Mouse (Mus musculus): ENCODE data around the gene Gm26602. TPM values are rescaled to one million over a fixed set of nuclear protein-coding genes. Genes with fewer than 3 reads are reported as not detected.

Gene Gm26602
- polyA plus RNA-seq, 2 experiments, result not detected

DNA sequence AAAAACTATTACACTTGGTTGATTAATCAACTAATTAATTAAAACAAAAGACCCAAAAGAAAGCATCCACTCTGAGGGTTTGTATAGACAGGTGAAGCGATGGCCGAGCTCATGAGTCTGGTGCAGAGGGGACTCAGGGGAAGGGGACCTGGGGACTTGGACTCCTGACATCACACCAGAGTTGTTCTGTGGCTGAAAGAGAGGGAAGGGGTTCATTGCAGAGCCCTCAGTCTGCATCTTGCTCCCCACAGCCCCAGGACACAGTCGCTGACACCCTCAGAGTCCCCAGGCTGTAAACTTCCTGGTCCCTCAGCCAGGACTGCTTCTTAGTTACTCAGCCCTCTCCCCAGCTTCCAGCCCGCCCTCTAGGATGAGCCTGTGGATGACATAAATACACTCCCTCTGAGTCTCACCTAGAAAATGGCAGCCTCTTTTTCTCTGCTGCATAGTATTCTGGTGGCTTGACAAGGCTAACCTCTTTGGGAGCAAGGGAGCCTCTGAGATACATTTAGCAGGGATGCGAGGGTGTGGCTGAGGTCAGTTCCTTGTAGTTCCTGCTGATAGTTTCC, 7.0 kb downstream of the Gm26602 start:
- TF ChIP-seq POLR2A (IDR thresholded peaks at IDR 0.05; ENCODE audit: borderline replicate concordance, extremely low read depth, insufficient read depth, insufficient read length), result no peak
- H3K4me2 ChIP-seq (replicated peaks; ENCODE audit: low read depth, low read length, severe bottlenecking), result peak overlapping the region; percentile 90
- ATAC-seq (ENCODE audit: low FRiP score, low read depth) (no peak), DNase-seq (ENCODE audit: low spot score) (no peak)
- peaks cover 9% of the 10 kb centered on the region; the same call in 1 of the 2 replicates for H3K36me3 ChIP-seq (ENCODE audit: control insufficient read depth, insufficient read depth, low read length)
- peaks cover 53% of the 10 kb centered on the region for H3K27me3 ChIP-seq (ENCODE audit: control insufficient read depth, insufficient read depth, low read length)
- no peak overlapping the region for H3K9ac ChIP-seq (ENCODE audit: low read depth, low read length, severe bottlenecking)
- H3K4me3 ChIP-seq (replicated peaks; ENCODE audit: low read length), result peak overlapping the region; percentile 71
- no peaks in the 10 kb centered on the region for H3K9me3 ChIP-seq (ENCODE audit: control insufficient read depth, low read length)
- no peak overlapping the region for H3K27ac ChIP-seq (replicated peaks; ENCODE audit: low read depth, low read length)
- H3K4me1 ChIP-seq (ENCODE audit: control insufficient read depth, insufficient read depth, low read length), result peaks cover 19% of the 10 kb centered on the region
- WGBS, result 64% methylated on average over 5 of the region's 5 CpGs

DNA sequence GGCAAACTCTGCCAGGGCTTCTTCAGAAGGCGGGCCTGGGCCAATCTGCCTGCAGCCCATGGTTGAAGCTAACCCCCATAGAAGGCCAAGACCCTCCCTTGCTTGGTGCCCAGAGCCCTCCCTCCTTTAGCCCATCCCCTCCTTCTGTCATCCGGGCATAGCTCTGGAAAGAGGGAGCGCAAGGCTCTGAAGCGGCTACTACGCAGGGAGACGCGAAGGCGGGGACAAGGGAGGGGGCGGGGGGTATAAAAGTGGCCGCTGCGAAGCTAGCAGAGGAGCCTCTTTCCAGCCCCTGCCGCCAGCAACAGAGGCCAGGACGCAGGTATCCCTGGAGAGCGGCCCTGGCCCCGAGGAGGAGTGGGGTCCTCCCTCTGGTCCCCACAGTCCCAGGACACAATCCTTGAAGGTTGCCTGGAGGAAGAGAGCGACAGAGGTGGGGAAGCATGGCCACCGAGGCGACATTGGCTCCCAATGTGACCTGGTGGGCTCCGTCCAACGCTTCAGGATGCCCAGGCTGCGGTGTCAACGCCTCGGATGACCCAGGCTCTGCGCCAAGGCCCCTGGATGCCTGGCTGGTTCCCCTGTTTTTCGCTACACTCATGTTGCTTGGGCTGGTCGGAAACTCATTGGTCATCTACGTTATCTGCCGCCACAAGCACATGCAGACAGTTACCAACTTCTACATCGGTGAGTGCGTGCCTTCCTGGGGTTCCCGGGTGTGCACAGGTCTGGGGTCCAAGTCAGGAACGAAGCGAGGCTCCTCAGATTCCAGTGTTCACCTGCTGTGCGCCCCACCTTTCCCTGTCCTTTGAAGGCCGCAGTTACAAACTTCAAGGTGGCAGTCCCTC, 7.8 kb downstream of the Gm26602 start:
- peaks cover 19% of the 10 kb centered on the region for H3K4me1 ChIP-seq (ENCODE audit: control insufficient read depth, insufficient read depth, low read length)
- H3K4me3 ChIP-seq (replicated peaks; ENCODE audit: low read length), result peak overlapping the region; percentile 14
- peak overlapping the region; percentile 18; the same call in 1 of the 2 replicates for H3K4me2 ChIP-seq (replicated peaks; ENCODE audit: low read depth, low read length, severe bottlenecking)
- peak overlapping the region; percentile 34 for H3K9ac ChIP-seq (ENCODE audit: low read depth, low read length, severe bottlenecking)
- TF ChIP-seq POLR2A (IDR thresholded peaks at IDR 0.05; ENCODE audit: borderline replicate concordance, extremely low read depth, insufficient read depth, insufficient read length), result no peak
- DNase-seq (ENCODE audit: low spot score) (no peak), ATAC-seq (ENCODE audit: low FRiP score, low read depth) (no peak)
- no peak overlapping the region for H3K27ac ChIP-seq (replicated peaks; ENCODE audit: low read depth, low read length)
- H3K9me3 ChIP-seq (ENCODE audit: control insufficient read depth, low read length), result no peaks in the 10 kb centered on the region
- peaks cover 61% of the 10 kb centered on the region for H3K27me3 ChIP-seq (ENCODE audit: control insufficient read depth, insufficient read depth, low read length)
- H3K36me3 ChIP-seq (ENCODE audit: control insufficient read depth, insufficient read depth, low read length), result 0 out of 2 replicates have a peak, but pooled peaks cover 3% of the 10 kb centered on the region
- WGBS, result 6% methylated on average over 33 of the region's 35 CpGs

DNA sequence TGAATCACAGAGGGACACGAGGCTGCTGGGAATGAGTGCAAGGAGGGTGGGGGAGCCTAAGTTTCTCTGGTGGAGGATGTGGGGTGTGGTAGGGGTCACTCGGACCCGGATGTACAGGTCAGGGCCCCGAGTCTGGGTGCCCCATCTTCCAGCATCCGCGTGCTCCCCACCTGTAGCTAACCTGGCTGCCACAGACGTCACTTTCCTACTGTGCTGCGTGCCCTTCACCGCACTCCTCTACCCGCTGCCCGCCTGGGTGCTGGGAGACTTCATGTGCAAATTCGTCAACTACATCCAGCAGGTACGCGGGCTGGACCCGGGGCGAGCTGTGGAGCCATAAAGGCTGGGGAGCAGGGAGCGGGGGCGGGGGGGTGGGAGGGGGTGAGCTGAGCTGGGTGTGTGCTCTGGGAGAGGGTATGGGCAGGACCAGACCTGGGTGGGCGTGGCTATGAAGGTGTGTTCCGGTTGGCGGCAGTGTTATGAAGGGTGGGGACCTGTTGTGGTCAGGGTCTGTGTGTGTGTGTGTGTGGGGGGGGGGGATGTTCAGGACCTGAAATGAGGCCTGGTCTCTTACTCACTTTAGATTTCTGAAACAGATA, 8.7 kb downstream of the Gm26602 start:
- ATAC-seq (ENCODE audit: low FRiP score, low read depth) (no peak), DNase-seq (ENCODE audit: low spot score) (no peak)
- Histone ChIP-seq H3K4me1 (ENCODE audit: control insufficient read depth, insufficient read depth, low read length) (peaks cover 19% of the 10 kb centered on the region), H3K9me3 (ENCODE audit: control insufficient read depth, low read length) (no peaks in the 10 kb centered on the region), H3K36me3 (ENCODE audit: control insufficient read depth, insufficient read depth, low read length) (no peaks in the 10 kb centered on the region), H3K9ac (ENCODE audit: low read depth, low read length, severe bottlenecking) (no peak overlapping the region), H3K27ac (replicated peaks; ENCODE audit: low read depth, low read length) (no peak overlapping the region), H3K4me3 (replicated peaks; ENCODE audit: low read length) (0 out of 2 replicates have a peak overlapping the region, but pooled peaks have one; percentile 7), H3K27me3 (ENCODE audit: control insufficient read depth, insufficient read depth, low read length) (peaks cover 61% of the 10 kb centered on the region), H3K4me2 (replicated peaks; ENCODE audit: low read depth, low read length, severe bottlenecking) (no peak overlapping the region; the same call in 1 of the 2 replicates)
- TF ChIP-seq POLR2A (IDR thresholded peaks at IDR 0.05; ENCODE audit: borderline replicate concordance, extremely low read depth, insufficient read depth, insufficient read length), result no peak
- 5% methylated on average over 19 of the region's 21 CpGs for WGBS

DNA sequence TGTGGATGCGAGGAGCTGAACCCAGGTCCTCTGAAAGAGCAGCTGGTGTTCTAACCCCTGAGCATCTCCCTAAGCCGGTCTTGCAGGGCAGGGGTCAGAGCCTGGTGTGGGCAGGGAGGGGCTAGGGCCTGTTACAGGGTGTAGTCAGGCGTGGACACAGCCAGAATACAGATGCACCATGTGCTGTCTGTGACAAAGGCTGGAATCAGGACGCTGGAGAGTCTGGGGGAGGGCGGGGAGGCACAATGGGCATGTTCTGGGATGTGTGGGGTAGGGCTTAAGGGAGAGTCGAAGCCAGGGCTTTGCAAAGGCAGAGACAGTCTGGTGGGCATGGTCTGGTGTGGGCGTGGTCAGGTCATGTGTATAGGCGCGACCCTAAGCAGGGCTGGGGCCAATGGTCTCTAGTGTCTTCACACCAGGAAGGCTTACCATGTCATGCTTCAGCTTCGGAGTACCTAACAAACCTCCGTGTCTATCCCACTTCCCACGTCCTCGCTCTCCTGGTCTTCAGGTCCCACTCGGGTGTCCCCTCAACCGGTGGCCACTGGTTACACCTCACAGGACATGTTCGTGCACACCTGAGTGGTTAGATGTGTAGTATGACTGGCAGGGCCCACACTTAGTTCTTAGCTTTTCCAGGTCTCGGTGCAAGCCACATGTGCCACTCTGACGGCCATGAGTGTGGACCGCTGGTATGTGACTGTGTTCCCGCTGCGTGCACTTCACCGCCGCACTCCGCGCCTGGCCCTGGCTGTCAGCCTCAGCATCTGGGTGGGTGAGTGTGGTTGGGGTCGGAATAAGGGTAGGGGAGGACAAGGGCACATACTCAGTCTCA, 9.6 kb downstream of the Gm26602 start:
- peaks cover 19% of the 10 kb centered on the region for H3K4me1 ChIP-seq (ENCODE audit: control insufficient read depth, insufficient read depth, low read length)
- peak overlapping the region; percentile 40; the same call in 1 of the 2 replicates for H3K4me2 ChIP-seq (replicated peaks; ENCODE audit: low read depth, low read length, severe bottlenecking)
- WGBS, result 22% methylated on average over 26 of the region's 26 CpGs
- peaks cover 61% of the 10 kb centered on the region for H3K27me3 ChIP-seq (ENCODE audit: control insufficient read depth, insufficient read depth, low read length)
- peak overlapping the region; percentile 24 for H3K4me3 ChIP-seq (replicated peaks; ENCODE audit: low read length)
- no peaks in the 10 kb centered on the region for H3K9me3 ChIP-seq (ENCODE audit: control insufficient read depth, low read length)
- H3K27ac ChIP-seq (replicated peaks; ENCODE audit: low read depth, low read length), result no peak overlapping the region
- ATAC-seq (ENCODE audit: low FRiP score, low read depth) (no peak), DNase-seq (ENCODE audit: low spot score) (no peak)
- H3K9ac ChIP-seq (ENCODE audit: low read depth, low read length, severe bottlenecking), result no peak overlapping the region
- TF ChIP-seq POLR2A (IDR thresholded peaks at IDR 0.05; ENCODE audit: borderline replicate concordance, extremely low read depth, insufficient read depth, insufficient read length), result no peak
- H3K36me3 ChIP-seq (ENCODE audit: control insufficient read depth, insufficient read depth, low read length), result no peaks in the 10 kb centered on the region

Measured in limb, embryonic 14.5 days (tissue).